Mouse (Mus musculus) monocyte, adult 2 months (primary cell): ENCODE results near the gene Zbtb9.

Experiments
- DNase-seq, 2 experiments: peaks; one replicate each; pipeline ENCODE4 v3.0.0; 2022; ENCODE audit warnings: low spot score in 2 of 2, low read depth in 1 of 2

The Zbtb9 gene

GRCm38 (mm10) chr17:27039432-27040102 lies 66.6 kb downstream of the Zbtb9 start:
- no peak for DNase-seq

- DNase-seq, result no peak
Measured at GRCm38 (mm10) chr17:27040304-27041045, 67.5 kb downstream of the Zbtb9 start.

GRCm38 (mm10) chr17:27041046-27041786 lies 68.2 kb downstream of the Zbtb9 start:
- no peak for DNase-seq

GRCm38 (mm10) chr17:27041787-27042055 lies 68.8 kb downstream of the Zbtb9 start:
- no peak for DNase-seq

- peak in 1 of 2 experiments; percentile 52 for DNase-seq
Measured at GRCm38 (mm10) chr17:27042840-27043239, 69.9 kb downstream of the Zbtb9 start.

- no peak for DNase-seq
Measured at GRCm38 (mm10) chr17:27045164-27045563, 72.2 kb downstream of the Zbtb9 start.

- no peak for DNase-seq
Measured at GRCm38 (mm10) chr17:27047762-27048444, 74.9 kb downstream of the Zbtb9 start.

GRCm38 (mm10) chr17:27048445-27049239 lies 75.7 kb downstream of the Zbtb9 start:
- DNase-seq, result no peak

- no peak for DNase-seq
Measured at GRCm38 (mm10) chr17:27050853-27051252, 77.9 kb downstream of the Zbtb9 start.

GRCm38 (mm10) chr17:27051514-27051913 lies 78.5 kb downstream of the Zbtb9 start:
- DNase-seq, result no peak

GRCm38 (mm10) chr17:27056170-27056569 lies 83.2 kb downstream of the Zbtb9 start:
- peak in 1 of 2 experiments; percentile 19 for DNase-seq

- DNase-seq, result no peak
Measured at GRCm38 (mm10) chr17:27056812-27057516, 84.0 kb downstream of the Zbtb9 start, which contains the start of gene Itpr3. Gene Itpr3 (plus strand): TSS chr17:27057304.

GRCm38 (mm10) chr17:27057517-27058055 lies 84.6 kb downstream of the Zbtb9 start:
- no peak for DNase-seq
